Mouse (Mus musculus): ENCODE results near the gene 9330182O14Rik.

GRCm38 (mm10) chr15:40187017-40187416 is 52.9 kb downstream of the 9330182O14Rik start:
- no peak for TF ChIP-seq POLR2A (IDR thresholded peaks at IDR 0.05; ENCODE audit: insufficient read depth, low read depth, low read length)
- TF ChIP-seq CTCF (IDR thresholded peaks at IDR 0.05; ENCODE audit: insufficient read depth, low read depth, low read length) = no peak

Measured in olfactory bulb, adult 2 months (tissue).